Mouse (Mus musculus) spleen, adult 2 months (tissue): ENCODE measurements around the gene Dld. TPM values are rescaled to one million over a fixed set of nuclear protein-coding genes. Genes with fewer than 3 reads are reported as not detected.

Experiments
- DNase-seq, 2 experiments: peaks; one replicate each; pipeline versions ENCODE4 v3.0.0 to v3.0.0-alpha.2; 2012 to 2021; ENCODE audit warnings: low spot score in 2 of 2, low read depth in 1 of 2
- H3K27ac ChIP-seq: fragments of 200-500 bp; 2 replicates; pipeline ENCODE4 v1.5.1; 2012; ENCODE audit warnings: low read length, inconsistent platforms; ENCODE audit not compliant: insufficient read depth
- H3K27me3 ChIP-seq: fragments of 200-500 bp; 2 replicates; pipeline ENCODE4 v1.6.1; 2012; ENCODE audit warnings: mild to moderate bottlenecking, moderate library complexity, low read length, inconsistent platforms; ENCODE audit not compliant: control insufficient read depth, insufficient read depth
- H3K36me3 ChIP-seq: fragments of 200-500 bp; 2 replicates; pipeline ENCODE4 v1.6.1; 2012; ENCODE audit warnings: mild to moderate bottlenecking, low read length, inconsistent platforms; ENCODE audit not compliant: control insufficient read depth, insufficient read depth
- H3K4me1 ChIP-seq: fragments of 200-500 bp; 2 replicates; pipeline ENCODE4 v1.6.1; 2011; ENCODE audit warnings: inconsistent platforms; ENCODE audit not compliant: control insufficient read depth, insufficient read depth, insufficient read length
- H3K4me3 ChIP-seq: fragments of 200-500 bp; 2 replicates; pipeline ENCODE4 v1.5.1; 2011; ENCODE audit warnings: mild to moderate bottlenecking, inconsistent platforms; ENCODE audit not compliant: insufficient read depth, insufficient read length; ENCODE audit errors: extremely low read depth
- CTCF ChIP-seq: fragments of 200-500 bp; IDR thresholded peaks from 2 replicates; pipeline ENCODE4 v1.5.1; 2011; ENCODE audit warnings: mild to moderate bottlenecking, inconsistent platforms; ENCODE audit not compliant: insufficient read depth, insufficient read length, insufficient replicate concordance; ENCODE audit errors: extremely low read depth
- POLR2A ChIP-seq: fragments of 200-500 bp; IDR thresholded peaks from 2 replicates; pipeline ENCODE4 v1.6.1; 2011; ENCODE audit warnings: low read depth, low read length, inconsistent platforms
- WGBS: fragments of 180-500 bp; shearing (Covaris S2); methylation state at CpG from one replicate; pipeline ENCODE4 v1.1.7; 2018; 5-methylcytosine and 5-hydroxymethylcytosine counted together
- polyA plus RNA-seq: library from polyadenylated mRNA; depleted of rRNA; stranded (reverse); fragments of >200 nt; gene quantifications from 2 replicates; pipeline ENCODE4 v1.2.3, GENCODE M21; 2012

The Dld gene
- polyA plus RNA-seq, 1 experiment: 3.8 TPM

GRCm38 (mm10) chr12:31387303-31387702, 36.0 kb upstream of the Dld start:
- DNase-seq: no peak

GRCm38 (mm10) chr12:31382451-31382850, 31.2 kb upstream of the Dld start:
- WGBS: 74% methylated on average over 2 of the region's 2 CpGs
- no peaks in the 10 kb centered on the region for H3K27me3 ChIP-seq
- H3K4me1 ChIP-seq: no peaks in the 10 kb centered on the region
- H3K4me3 ChIP-seq: no peak overlapping the region
- no peaks in the 10 kb centered on the region for H3K36me3 ChIP-seq
- DNase-seq: no peak
- H3K27ac ChIP-seq: no peak overlapping the region
- TF ChIP-seq POLR2A (no peak), CTCF (no peak)

More at GRCm38 (mm10) chr12:31387303-31387702, 36.0 kb upstream of the Dld start:
- WGBS: 76% methylated on average over 3 of the region's 3 CpGs
- Histone ChIP-seq H3K27me3 (no peaks in the 10 kb centered on the region), H3K4me1 (no peaks in the 10 kb centered on the region), H3K27ac (no peak overlapping the region), H3K4me3 (no peak overlapping the region), H3K36me3 (no peaks in the 10 kb centered on the region)
- TF ChIP-seq POLR2A (no peak), CTCF (no peak)

GRCm38 (mm10) chr12:31380878-31381277, 29.6 kb upstream of the Dld start:
- DNase-seq: no peak
- no peaks in the 10 kb centered on the region for H3K4me1 ChIP-seq
- no peak overlapping the region for H3K4me3 ChIP-seq
- no peak overlapping the region for H3K27ac ChIP-seq
- WGBS: 9% methylated on average over 2 of the region's 2 CpGs
- no peaks in the 10 kb centered on the region for H3K27me3 ChIP-seq
- no peak for TF ChIP-seq POLR2A
- no peak for TF ChIP-seq CTCF
- H3K36me3 ChIP-seq: no peaks in the 10 kb centered on the region

GRCm38 (mm10) chr12:31377241-31377640, 26.0 kb upstream of the Dld start:
- Histone ChIP-seq H3K27ac (no peak overlapping the region), H3K4me1 (no peaks in the 10 kb centered on the region), H3K4me3 (no peak overlapping the region), H3K27me3 (no peaks in the 10 kb centered on the region), H3K36me3 (no peaks in the 10 kb centered on the region)
- no peak for TF ChIP-seq POLR2A
- TF ChIP-seq CTCF: no peak
- 81% methylated on average over 11 of the region's 11 CpGs for WGBS
- DNase-seq: no peak

GRCm38 (mm10) chr12:31376326-31376950, 25.2 kb upstream of the Dld start:
- Histone ChIP-seq H3K27me3 (no peaks in the 10 kb centered on the region), H3K4me3 (no peak overlapping the region), H3K4me1 (no peaks in the 10 kb centered on the region), H3K27ac (no peak overlapping the region), H3K36me3 (no peaks in the 10 kb centered on the region)
- DNase-seq: no peak
- TF ChIP-seq POLR2A (no peak), CTCF (no peak)
- WGBS: 18% methylated on average over 13 of the region's 13 CpGs

- Histone ChIP-seq H3K4me1 (no peaks in the 10 kb centered on the region), H3K36me3 (no peaks in the 10 kb centered on the region), H3K27ac (no peak overlapping the region), H3K4me3 (no peak overlapping the region), H3K27me3 (no peaks in the 10 kb centered on the region)
- TF ChIP-seq CTCF (no peak), POLR2A (no peak)
- WGBS: 81% methylated on average over 4 of the region's 4 CpGs
- DNase-seq: no peak
Measured at GRCm38 (mm10) chr12:31375283-31375615, 24.0 kb upstream of the Dld start.

GRCm38 (mm10) chr12:31374603-31375282, 23.5 kb upstream of the Dld start:
- no peak overlapping the region for H3K27ac ChIP-seq
- no peaks in the 10 kb centered on the region for H3K27me3 ChIP-seq
- WGBS: 37% methylated on average over 9 of the region's 9 CpGs
- no peaks in the 10 kb centered on the region for H3K36me3 ChIP-seq
- no peaks in the 10 kb centered on the region for H3K4me1 ChIP-seq
- peak; percentile 11 to 15 for DNase-seq
- no peak overlapping the region for H3K4me3 ChIP-seq
- TF ChIP-seq POLR2A (no peak), CTCF (peak; percentile 51; the same call in 1 of the 2 replicates)
